Mouse (Mus musculus) kidney, postnatal 10 days (tissue): Measurements from ENCODE around the gene Per1.

ENCODE experiments used
- DNase-seq: peaks from one replicate; pipeline ENCODE4 v3.0.0; 2021; ENCODE audit warnings: mixed read lengths

Gene Per1

GRCm38 (mm10) chr11:69101604-69102402 lies 6.8 kb downstream of the Per1 start:
- DNase-seq: no peak

GRCm38 (mm10) chr11:69102403-69102725 lies 7.3 kb downstream of the Per1 start:
- DNase-seq: no peak

GRCm38 (mm10) chr11:69103121-69103520 lies 8.1 kb downstream of the Per1 start:
- DNase-seq: no peak

GRCm38 (mm10) chr11:69103531-69104435 lies 8.8 kb downstream of the Per1 start:
- DNase-seq: no peak

- no peak for DNase-seq
These were observed 9.5 kb downstream of the Per1 start for GRCm38 (mm10) chr11:69104487-69104886.

GRCm38 (mm10) chr11:69105227-69105626 lies 10.2 kb downstream of the Per1 start:
- no peak for DNase-seq

GRCm38 (mm10) chr11:69105796-69106195 lies 10.8 kb downstream of the Per1 start:
- DNase-seq: no peak

GRCm38 (mm10) chr11:69106299-69106698 lies 11.3 kb downstream of the Per1 start:
- DNase-seq: no peak

GRCm38 (mm10) chr11:69106842-69107241 lies 11.8 kb downstream of the Per1 start:
- no peak for DNase-seq

- DNase-seq: no peak
These were observed 12.7 kb downstream of the Per1 start for GRCm38 (mm10) chr11:69107676-69108075.

GRCm38 (mm10) chr11:69108223-69108622 lies 13.2 kb downstream of the Per1 start:
- no peak for DNase-seq

- no peak for DNase-seq
These were observed 14.2 kb downstream of the Per1 start for GRCm38 (mm10) chr11:69109032-69109900.

- peak; percentile 97 for DNase-seq
These were observed 15.5 kb downstream of the Per1 start for GRCm38 (mm10) chr11:69110319-69111046.

- no peak for DNase-seq
These were observed 16.2 kb downstream of the Per1 start for GRCm38 (mm10) chr11:69111051-69111810.

GRCm38 (mm10) chr11:69111865-69112264 lies 16.8 kb downstream of the Per1 start:
- no peak for DNase-seq

- no peak for DNase-seq
These were observed 19.0 kb downstream of the Per1 start for GRCm38 (mm10) chr11:69114018-69114417.

- DNase-seq: no peak
These were observed 19.6 kb downstream of the Per1 start for GRCm38 (mm10) chr11:69114621-69115020.

- DNase-seq: no peak
These were observed 21.8 kb downstream of the Per1 start for GRCm38 (mm10) chr11:69116843-69117242.

- peak; percentile 74 for DNase-seq
These were observed 23.0 kb downstream of the Per1 start for GRCm38 (mm10) chr11:69117737-69118695.

- peak; percentile 90 for DNase-seq
These were observed 23.7 kb downstream of the Per1 start for GRCm38 (mm10) chr11:69118765-69119164.
